Mouse (Mus musculus): ENCODE data around the gene Olfr764-ps1. TPM values are rescaled to one million over a fixed set of nuclear protein-coding genes. Genes with fewer than 3 reads are reported as not detected.

The Olfr764-ps1 gene
- not detected in 4 replicates for total RNA-seq (2023)

GRCm38 (mm10) chr10:129039796-129040195 is at the start of gene Olfr764-ps1:
Olfr764-ps1 (minus strand) TSS chr10:129039896.

DNA sequence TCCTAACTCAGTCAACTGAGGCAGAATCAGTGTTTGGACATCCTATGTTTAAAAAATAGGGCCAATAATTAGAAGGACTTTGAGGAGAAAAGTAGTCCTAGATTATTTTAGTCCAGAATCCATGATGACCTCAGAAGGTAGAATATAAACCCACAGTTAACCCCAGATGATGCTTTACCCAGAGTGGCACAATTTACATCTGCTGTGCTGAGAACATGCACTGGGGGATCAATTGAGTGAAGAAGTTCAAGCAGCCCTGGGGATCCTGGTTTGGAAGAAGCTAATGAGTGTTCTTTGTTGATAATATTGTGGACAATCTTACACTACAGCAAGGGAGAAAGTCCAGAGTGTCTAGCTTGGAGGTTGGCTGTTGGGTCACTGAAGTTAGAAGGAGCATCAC is 43.1 kb upstream of the Olfr764-ps1 start, which contains the start of gene Olfr767:
Gene Olfr767, minus strand, starts transcription at position 101 of the 400 bp plus-strand sequence.

GRCm38 (mm10) chr10:129068877-129069276 is 29.2 kb upstream of the Olfr764-ps1 start, which contains the start of gene Olfr766-ps1:
Olfr766-ps1 (minus strand) TSS chr10:129068977.

DNA sequence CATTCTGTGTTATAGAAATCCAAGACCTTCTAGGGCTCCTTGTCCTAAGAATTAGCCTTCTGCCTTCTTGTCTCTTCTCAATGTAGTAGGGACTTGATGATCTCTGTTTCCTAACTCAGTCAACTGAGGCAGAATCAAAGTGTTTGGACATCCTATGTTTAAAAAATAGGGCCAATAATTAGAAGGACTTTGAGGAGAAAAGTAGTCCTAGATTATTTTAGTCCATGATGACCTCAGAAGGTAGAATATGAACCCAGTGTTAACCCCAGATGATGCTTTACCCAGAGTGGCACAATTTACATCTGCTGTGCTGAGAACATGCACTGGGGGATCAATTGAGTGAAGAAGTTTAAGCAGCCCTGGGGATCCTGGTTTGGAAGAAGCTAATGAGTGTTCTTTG is 10.2 kb upstream of the Olfr764-ps1 start, which contains the start of gene Olfr765:
Gene Olfr765, minus strand, starts transcription at position 101 of the 400 bp plus-strand sequence.

DNA sequence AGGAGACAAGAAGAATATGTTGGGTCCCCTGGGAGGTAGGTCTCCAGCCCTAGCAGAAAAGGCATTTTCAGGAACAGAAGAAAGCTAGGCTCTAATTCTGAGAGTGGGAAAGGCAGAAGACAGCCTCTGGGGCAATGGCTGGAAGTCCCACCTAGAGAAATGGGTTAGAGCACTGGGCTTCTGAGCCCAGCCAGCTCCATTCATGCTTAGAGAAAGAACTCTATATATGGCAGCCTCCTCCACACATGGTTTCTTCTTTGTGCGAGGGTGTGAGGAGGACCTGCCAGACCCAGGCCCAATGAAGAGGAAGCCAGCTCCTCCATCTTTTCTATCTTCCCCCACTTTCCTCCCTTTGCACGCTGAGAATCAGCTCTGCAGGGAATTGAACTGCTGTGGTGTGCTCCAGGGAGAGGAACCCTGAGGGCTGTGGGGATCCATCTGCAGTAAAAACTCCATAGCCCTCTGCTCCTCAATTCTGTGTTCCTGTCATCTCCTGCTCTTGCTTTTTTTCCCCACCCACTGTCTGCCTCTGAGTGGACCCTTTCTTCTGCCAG is 29.3 kb downstream of the Olfr764-ps1 start, which contains the start of gene Olfr763:
Gene Olfr763, plus strand, starts transcription at position 504 of the 554 bp plus-strand sequence.

DNA sequence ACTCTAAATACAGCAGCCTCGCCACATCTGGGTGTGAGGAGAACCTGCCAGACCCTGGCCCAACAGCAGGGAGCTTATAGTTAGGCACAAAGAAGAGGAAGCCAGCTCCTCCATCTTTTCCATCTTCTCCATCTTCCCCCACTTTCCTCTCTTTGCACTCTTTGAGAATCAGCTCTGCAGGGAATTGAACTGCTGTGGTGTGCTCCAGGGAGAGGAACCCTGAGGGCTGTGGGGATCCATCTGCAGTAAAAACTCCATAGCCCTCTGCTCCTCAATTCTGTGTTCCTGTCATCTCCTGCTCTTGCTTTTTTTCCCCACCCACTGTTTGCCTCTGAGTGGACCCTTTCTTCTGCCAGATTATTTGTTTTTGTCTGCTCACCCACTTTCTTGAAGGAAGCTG is 50.6 kb downstream of the Olfr764-ps1 start, which contains the start of gene Olfr9:
Gene Olfr9, plus strand, starts transcription at position 301 of the 400 bp plus-strand sequence.

Other genes starting within 250 kb of the Olfr764-ps1 start
- 0.24 to 0.47 TPM in 2 of 4 replicates, not detected in the others for gene Mmp19, start 249.0 kb downstream of the Olfr764-ps1 start, total RNA-seq (2023)
- gene Dnajc14, start 235.8 kb downstream of the Olfr764-ps1 start, total RNA-seq (2023): 65.7 to 75.6 TPM (median 69.1 TPM) in 4 replicates
- gene Tmem198b, start 235.5 kb downstream of the Olfr764-ps1 start, total RNA-seq (2023): 11.7 to 17.1 TPM (median 14.3 TPM) in 4 replicates
- 52.6 to 60.7 TPM (median 55.2 TPM) in 4 replicates for gene Sarnp, start 222.6 kb downstream of the Olfr764-ps1 start, total RNA-seq (2023)
- 19.4 to 26.1 TPM (median 22.5 TPM) in 4 replicates for gene Ormdl2, start 218.3 kb downstream of the Olfr764-ps1 start, total RNA-seq (2023)
- gene Gdf11, start 148.2 kb downstream of the Olfr764-ps1 start, total RNA-seq (2023): 51.4 to 56.9 TPM (median 52.5 TPM) in 4 replicates
- 0.81 to 1.1 TPM (median 0.97 TPM) in 3 of 4 replicates, not detected in the other for gene Cd63, start 138.9 kb downstream of the Olfr764-ps1 start, total RNA-seq (2023)
- 6.8 to 13.1 TPM (median 7.4 TPM) in 4 replicates for gene Rdh5, start 117.0 kb downstream of the Olfr764-ps1 start, total RNA-seq (2023)
- gene Bloc1s1, start 115.9 kb downstream of the Olfr764-ps1 start, total RNA-seq (2023): 62.0 to 76.3 TPM (median 67.9 TPM) in 4 replicates
- gene Itga7, start 106.1 kb downstream of the Olfr764-ps1 start, total RNA-seq (2023): 0.27 TPM in 1 of 4 replicates, not detected in the others
- not detected in 4 replicates for gene Mettl7b, start 78.9 kb downstream of the Olfr764-ps1 start, total RNA-seq (2023)
- gene Olfr9, start 50.5 kb downstream of the Olfr764-ps1 start, total RNA-seq (2023): not detected in 4 replicates
- gene Olfr763, start 29.1 kb downstream of the Olfr764-ps1 start, total RNA-seq (2023): not detected in 4 replicates
- not detected in 4 replicates for gene Olfr765, start 10.1 kb upstream of the Olfr764-ps1 start, total RNA-seq (2023)
- gene Olfr766-ps1, start 29.1 kb upstream of the Olfr764-ps1 start, total RNA-seq (2023): not detected in 4 replicates
- gene Olfr767, start 43.0 kb upstream of the Olfr764-ps1 start, total RNA-seq (2023): not detected in 4 replicates
- not detected in 4 replicates for gene Olfr768, start 59.5 kb upstream of the Olfr764-ps1 start, total RNA-seq (2023)
- not detected in 4 replicates for gene Olfr769, start 78.0 kb upstream of the Olfr764-ps1 start, total RNA-seq (2023)
- gene Olfr770, start 99.1 kb upstream of the Olfr764-ps1 start, total RNA-seq (2023): not detected in 4 replicates
- not detected in 4 replicates for gene Olfr771, start 124.9 kb upstream of the Olfr764-ps1 start, total RNA-seq (2023)
- gene Olfr772, start 138.0 kb upstream of the Olfr764-ps1 start, total RNA-seq (2023): not detected in 4 replicates
- not detected in 4 replicates for gene Olfr773, start 147.5 kb upstream of the Olfr764-ps1 start, total RNA-seq (2023)
- gene Olfr774, start 196.3 kb upstream of the Olfr764-ps1 start, total RNA-seq (2023): not detected in 4 replicates
- not detected in 4 replicates for gene Olfr775, start 208.5 kb upstream of the Olfr764-ps1 start, total RNA-seq (2023)
- not detected in 4 replicates for gene Olfr776, start 219.2 kb upstream of the Olfr764-ps1 start, total RNA-seq (2023)
- not detected in 4 replicates for gene Olfr777, start 231.6 kb upstream of the Olfr764-ps1 start, total RNA-seq (2023)